Mouse (Mus musculus) monocyte, adult 2 months (primary cell): ENCODE results near the gene Btnl6.
"Not testable (repeated sequence)": the region's sequence is repeated elsewhere in the genome, so short reads cannot be mapped to it uniquely, and the experiment has no call there.

Source experiments
- DNase-seq, 2 experiments: peaks; one replicate each; pipeline ENCODE4 v3.0.0; 2022; ENCODE audit warnings: low spot score in 2 of 2, low read depth in 1 of 2

The Btnl6 gene

GRCm38 (mm10) chr17:34517252-34517651, at the start of gene Btnl6:
Btnl6 (minus strand) TSS chr17:34517352.
- no peak for DNase-seq

GRCm38 (mm10) chr17:34564796-34565195, 47.6 kb upstream of the Btnl6 start:
- DNase-seq, result no peak

DNA sequence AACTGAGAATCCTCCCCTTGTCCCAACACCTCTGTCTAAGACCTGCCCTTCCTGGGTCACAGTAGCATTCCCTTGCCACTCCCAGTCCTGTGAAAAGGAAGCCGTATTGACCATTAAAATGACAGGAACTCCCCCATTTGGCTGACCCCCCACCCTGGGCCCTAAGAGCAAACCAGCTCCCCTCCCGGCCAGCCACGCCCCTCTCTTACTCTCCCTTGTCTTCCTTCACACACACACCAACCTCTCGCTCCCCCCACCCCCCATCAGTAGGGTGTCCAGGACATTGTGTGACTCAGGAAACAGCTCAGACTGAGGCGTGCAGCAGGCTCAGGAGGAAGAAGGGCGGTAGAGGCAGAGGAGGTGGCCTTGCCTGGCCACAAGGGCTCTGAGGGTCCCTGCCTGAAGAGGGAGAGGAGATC, 46.9 kb upstream of the Btnl6 start, which contains the start of gene Notch4:
TSS of gene Notch4 (plus strand) at position 266 of the 419 bp plus-strand sequence.
- DNase-seq, result no peak

- no peak for DNase-seq
Observed at GRCm38 (mm10) chr17:34563354-34563753, 46.2 kb upstream of the Btnl6 start.

DNA sequence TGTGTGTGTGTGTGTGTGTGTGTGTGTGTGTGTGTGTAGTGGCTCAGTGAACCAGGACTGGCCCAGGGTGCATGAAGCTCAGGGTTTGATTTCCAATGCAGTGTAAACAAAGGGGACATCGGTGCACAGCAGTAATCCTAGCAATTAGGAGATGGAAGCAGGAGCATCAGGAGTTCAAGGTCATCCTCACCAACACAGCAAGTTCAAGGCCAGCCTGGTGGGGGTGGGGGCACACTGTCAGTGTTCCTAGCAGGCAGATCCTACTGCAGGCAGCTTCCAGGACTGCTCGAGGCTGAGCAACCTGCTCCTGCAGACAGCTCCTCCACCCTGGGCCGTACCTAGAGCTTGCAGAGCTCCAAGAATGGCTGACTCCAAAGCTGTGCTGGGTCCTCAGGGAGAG, 45.4 kb upstream of the Btnl6 start:
- no peak for DNase-seq

GRCm38 (mm10) chr17:34561200-34561599, 44.0 kb upstream of the Btnl6 start:
- DNase-seq, result peak in 1 of 2 experiments; percentile 27

- no peak for DNase-seq
Observed at GRCm38 (mm10) chr17:34560438-34560837, 43.3 kb upstream of the Btnl6 start.

GRCm38 (mm10) chr17:34559895-34560294, 42.7 kb upstream of the Btnl6 start:
- DNase-seq, result no peak

DNA sequence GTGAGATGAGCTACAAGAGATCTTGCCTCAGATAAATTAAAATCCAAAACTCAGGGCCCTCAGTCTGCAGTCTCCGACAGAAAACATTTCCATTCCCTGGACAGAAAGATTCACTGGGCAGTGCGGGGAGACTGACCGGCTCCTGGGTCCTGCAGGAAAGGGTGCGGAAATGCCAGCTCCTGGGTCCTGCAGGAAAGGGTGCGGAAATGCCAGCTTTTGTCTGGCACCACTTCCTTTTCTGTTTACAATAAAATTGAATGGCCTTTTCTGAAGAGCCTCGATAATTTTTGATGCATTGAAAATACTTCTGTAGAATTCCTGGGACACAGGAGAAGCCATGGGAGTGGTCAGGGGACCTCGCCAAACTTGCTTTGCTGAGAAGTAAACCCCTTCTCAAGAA, 42.0 kb upstream of the Btnl6 start:
- DNase-seq, result no peak

- DNase-seq, result no peak
Observed at GRCm38 (mm10) chr17:34557411-34557810, 40.3 kb upstream of the Btnl6 start.

- DNase-seq, result no peak
Observed at GRCm38 (mm10) chr17:34556406-34556805, 39.3 kb upstream of the Btnl6 start.

- DNase-seq, result peak; percentile 55 to 77
Observed at GRCm38 (mm10) chr17:34555483-34555882, 38.3 kb upstream of the Btnl6 start.

GRCm38 (mm10) chr17:34549843-34550242, 32.7 kb upstream of the Btnl6 start:
- no peak for DNase-seq

DNA sequence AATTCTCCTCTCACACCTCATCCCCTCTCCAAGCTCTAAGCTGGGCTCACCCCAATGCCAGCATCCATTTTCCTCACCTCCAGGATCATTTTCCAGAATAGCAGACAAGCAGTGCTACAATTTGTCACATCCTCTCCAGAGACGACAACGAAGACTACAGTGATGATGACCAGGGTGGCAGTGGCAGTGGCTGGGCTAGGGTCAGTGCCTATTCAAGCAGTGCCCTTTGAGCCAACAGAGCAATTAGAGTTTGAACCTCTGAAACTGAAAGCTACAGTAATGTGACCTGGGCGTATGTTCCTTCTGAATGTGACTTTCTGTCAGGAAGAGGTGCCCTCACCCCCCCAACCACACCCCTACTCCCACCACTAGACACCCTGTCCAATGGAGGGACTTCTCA, 32.0 kb upstream of the Btnl6 start:
- no peak for DNase-seq

GRCm38 (mm10) chr17:34547601-34548000, 30.4 kb upstream of the Btnl6 start:
- no peak for DNase-seq

- no peak for DNase-seq
Observed at GRCm38 (mm10) chr17:34546797-34547196, 29.6 kb upstream of the Btnl6 start.

DNA sequence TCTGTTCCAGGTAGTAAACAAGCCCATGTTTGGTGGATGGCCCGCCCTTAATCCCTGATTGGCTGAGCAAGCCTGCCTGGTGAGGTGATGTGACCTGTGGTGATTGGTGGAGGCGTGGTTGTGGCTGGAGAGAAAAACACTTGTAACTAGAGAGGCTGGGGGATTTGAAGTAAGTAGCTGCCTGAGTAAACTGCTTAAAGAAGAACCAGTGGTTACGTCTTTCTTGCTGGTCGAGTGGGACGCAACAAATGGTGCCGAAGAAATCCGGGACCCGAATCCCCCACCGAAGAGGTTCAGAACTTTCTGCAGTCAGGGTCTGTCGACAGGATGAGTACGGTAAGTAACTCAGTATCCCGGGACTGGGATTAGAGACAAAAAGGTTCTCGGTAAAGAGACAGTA, 26.4 kb upstream of the Btnl6 start:
- DNase-seq, result not testable (repeated sequence)

DNA sequence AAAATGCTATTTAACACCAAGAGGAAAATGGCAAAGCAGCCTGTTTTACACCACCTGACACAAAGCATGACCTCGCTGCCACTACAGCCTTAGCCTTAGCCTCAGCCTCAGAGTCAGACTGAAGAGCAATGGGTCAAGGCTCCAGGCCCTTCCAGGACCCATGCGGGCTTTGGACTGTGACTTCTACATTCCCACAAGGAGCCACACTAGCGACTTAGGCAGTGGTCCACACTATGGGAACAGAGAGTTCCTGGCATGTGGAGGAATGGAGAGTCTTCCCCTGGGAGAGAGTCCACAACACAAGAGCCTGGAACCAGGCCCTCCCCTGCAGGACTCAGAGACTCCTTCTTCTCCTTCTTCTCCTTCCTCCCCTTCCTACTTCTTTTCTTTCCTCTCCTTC, 15.5 kb upstream of the Btnl6 start:
- DNase-seq, result no peak

DNA sequence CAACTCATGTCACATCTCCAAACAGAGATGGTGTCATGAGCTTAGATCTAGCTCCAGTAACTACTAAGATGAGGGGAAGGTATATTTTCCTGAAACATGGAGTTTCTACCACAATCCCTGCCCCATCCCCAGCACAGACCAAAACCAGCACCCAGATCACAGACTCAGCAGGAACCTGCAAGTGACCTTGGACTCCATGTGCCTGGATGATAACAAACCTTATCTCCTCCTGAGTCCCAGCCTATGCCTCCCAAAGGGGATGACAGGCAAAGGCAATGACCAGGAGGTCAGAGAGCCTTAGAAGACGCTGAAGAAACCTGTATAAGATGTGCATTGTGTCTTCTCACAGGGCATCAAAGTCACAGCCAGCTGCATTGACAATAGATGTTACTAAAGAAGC, 1.8 kb upstream of the Btnl6 start:
- DNase-seq, result no peak

GRCm38 (mm10) chr17:34518571-34518970, 1.4 kb upstream of the Btnl6 start:
- DNase-seq, result not testable (repeated sequence)

- no peak for DNase-seq
Observed at GRCm38 (mm10) chr17:34517795-34518194, 643 bp upstream of the Btnl6 start.

GRCm38 (mm10) chr17:34516514-34516913, 638 bp downstream of the Btnl6 start:
- DNase-seq, result no peak

DNA sequence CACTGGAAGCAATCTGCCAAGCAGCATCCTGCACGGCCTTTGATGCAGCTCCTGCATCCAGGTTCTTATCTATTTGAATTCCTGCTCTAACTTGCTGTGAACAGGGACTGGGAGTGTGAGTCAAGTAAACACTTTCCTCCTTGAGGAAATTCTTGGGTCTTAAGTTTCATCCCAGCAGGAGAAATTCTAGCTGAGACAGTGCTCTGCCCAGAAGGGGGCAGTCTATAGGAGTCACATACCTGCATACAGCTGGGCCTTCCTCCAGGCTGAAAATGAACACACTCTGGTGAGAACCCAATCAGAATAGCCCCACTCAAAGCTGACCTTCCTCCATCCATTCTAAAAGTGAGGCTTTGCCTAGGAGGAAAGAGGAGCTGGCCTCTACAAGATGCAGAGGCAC, 5.4 kb downstream of the Btnl6 start:
- not testable (repeated sequence) for DNase-seq

GRCm38 (mm10) chr17:34507591-34507990, 9.6 kb downstream of the Btnl6 start:
- DNase-seq, result no peak
